Mouse (Mus musculus): ENCODE results near the gene Snx25. TPM values are rescaled to one million over a fixed set of nuclear protein-coding genes. Genes with fewer than 3 reads are reported as not detected.

Gene Snx25
- total RNA-seq (2021), result 10 to 100 TPM; 51.0 to 52.5 TPM
- long read RNA-seq, transcript Snx25-203 (19 exons, 3,445 nt), result major isoform, 27 of 70 reads
- long read RNA-seq, partial matches to known transcripts, result 14 of 70 reads
- long read RNA-seq, other reads (novel, unspliced or antisense), result 29 of 70 reads

DNA sequence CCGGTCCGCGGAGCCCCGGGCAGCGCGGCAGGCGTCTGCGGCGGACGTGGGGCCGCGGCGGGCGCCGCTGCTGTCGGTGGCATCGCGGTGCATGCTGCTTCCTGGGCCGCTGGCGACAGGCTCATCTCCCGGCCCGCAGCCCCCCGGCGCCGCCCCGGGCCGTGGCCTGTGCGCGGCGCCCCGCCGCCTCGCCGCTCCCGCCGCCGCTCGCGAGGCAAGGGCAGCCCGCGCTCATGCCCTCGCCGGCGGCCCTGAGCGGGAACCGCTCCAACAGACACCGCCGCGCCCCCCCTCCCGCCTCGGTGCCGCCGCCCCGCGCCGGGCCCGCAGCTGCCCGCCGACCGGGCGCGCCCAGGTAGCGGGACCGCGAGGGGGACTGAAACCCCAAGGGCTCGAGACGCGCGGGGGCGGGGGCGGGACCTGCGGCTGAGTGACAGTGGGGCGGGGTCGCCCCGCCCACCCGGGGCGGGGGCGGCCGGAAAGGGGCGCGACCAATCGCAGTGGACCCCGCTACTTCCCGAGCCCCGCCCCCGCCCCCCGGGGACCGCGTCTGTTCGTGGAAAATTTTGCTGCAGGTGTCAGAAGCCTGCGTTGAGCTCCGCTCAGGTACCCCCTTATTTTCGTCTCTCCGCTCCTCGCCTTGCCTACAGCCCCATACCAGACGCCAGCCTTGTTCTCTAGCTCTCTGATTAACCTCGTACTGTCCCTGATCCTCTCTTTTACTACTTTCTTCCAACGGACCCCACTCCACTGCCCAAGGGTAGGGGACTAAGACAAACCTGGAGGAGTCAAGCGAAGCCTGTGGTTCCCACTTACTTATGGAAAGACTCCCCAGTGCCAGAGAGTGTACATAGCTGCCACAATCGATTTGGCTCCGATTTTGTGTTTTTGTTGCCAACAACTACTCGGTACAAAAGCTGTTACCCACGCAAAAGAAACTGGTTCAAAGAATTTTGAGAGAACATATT, at the start of gene Snx25:
TSS of gene Snx25 (minus strand) at position 96 of the 968 bp plus-strand sequence.
- DNase-seq (ENCODE audit: low spot score in 2 of 2), result peak; percentile 81 to 88

DNA sequence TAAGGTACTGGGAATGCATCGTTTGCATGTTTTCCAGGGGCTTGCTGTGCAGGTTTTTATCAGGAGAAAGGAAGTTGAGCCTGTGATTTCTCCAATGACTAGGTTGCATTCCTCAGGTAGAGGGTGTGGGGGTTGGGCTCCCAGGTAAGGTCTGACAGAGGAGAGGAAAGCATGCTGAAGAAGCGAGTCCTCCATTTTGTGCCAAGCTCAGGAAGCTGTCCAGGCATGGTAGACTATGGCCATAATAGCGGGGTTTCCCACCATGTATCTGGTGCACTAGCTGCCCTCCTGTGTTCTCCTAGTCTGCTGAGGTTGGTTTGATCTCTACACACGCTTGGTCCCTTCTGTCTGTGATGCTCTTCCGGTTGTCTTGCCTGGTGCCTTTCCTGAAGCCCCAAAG, 45.7 kb upstream of the Snx25 start:
- DNase-seq (ENCODE audit: low spot score in 2 of 2), result no peak

GRCm38 (mm10) chr8:46196877-46197276, 44.9 kb upstream of the Snx25 start:
- DNase-seq (ENCODE audit: low spot score in 2 of 2), result no peak

DNA sequence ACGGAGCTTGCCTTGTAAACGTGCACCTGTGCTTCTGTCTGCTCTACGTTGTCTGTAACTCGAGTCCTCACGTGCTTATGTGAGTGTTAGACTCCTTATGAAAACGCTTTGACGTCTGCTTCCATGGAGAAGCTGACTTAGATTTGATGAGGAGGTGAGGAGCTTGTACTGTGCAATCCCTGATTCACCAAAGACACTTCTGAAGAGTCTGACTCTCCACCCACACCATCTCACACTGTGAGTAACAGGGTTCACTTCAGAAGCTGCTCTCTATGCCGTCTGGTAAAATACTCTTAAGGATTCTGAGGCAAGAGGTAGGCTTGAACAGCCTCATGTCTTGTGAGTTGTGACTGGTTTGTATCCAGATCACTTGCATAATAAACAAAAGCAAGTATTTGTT, 41.1 kb upstream of the Snx25 start:
- DNase-seq (ENCODE audit: low spot score in 2 of 2), result no peak

- peak; percentile 70 to 74 for DNase-seq (ENCODE audit: low spot score in 2 of 2)
These were observed 33.4 kb upstream of the Snx25 start for GRCm38 (mm10) chr8:46185361-46185760.

GRCm38 (mm10) chr8:46180136-46180535, 28.2 kb upstream of the Snx25 start:
- no peak for DNase-seq (ENCODE audit: low spot score in 2 of 2)

DNA sequence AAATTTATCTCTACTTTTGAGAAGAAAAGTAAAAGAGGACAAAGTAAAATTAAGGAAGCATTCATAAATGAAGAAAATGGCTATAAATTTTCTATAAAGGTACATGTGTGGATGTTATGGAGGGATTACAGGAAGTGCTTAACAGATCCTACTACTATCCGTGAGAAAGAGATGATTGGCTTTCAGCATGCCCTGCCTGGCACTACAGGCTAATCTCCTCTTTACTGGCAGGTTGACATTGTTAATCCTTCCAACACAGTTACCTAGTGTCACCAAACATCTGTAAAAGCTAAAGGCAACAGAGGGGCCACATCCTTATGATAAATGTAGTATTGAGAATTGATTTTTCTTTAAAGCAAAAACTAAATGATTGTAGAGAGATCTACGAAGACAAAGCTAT, 21.7 kb upstream of the Snx25 start:
- DNase-seq (ENCODE audit: low spot score in 2 of 2), result no peak

GRCm38 (mm10) chr8:46163870-46164190, 11.9 kb upstream of the Snx25 start:
- DNase-seq (ENCODE audit: low spot score in 2 of 2), result no peak

- DNase-seq (ENCODE audit: low spot score in 2 of 2), result peak; percentile 96 to 97
These were observed 11.3 kb upstream of the Snx25 start for GRCm38 (mm10) chr8:46162953-46163869.

DNA sequence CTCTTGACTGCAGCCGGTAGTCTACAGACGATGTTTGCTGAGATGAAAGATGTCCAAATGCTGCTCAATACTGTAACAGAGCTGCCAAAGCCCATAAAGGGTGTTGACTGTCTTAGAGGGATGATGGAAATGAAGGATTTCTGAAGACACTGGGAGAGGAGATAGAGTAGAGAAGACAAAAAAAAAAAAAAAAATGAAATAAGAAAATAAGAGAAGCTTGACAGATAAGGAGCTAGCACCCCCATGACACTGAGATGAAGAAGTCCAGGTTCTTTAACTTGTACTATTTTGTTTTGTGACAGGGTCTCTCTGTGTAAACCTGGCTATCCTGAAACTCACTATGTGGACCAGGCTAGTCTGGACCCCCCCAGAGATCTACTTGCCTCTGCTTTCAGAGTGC, 1.1 kb upstream of the Snx25 start:
- no peak for DNase-seq (ENCODE audit: low spot score in 2 of 2)

- peak; percentile 60 to 63 for DNase-seq (ENCODE audit: low spot score in 2 of 2)
These were observed 527 bp downstream of the Snx25 start, which contains the start of gene Cfap97 for GRCm38 (mm10) chr8:46151202-46152062. Cfap97 (plus strand) TSS chr8:46151771.

GRCm38 (mm10) chr8:46149782-46150181, 2.2 kb downstream of the Snx25 start:
- DNase-seq (ENCODE audit: low spot score in 2 of 2), result no peak

DNA sequence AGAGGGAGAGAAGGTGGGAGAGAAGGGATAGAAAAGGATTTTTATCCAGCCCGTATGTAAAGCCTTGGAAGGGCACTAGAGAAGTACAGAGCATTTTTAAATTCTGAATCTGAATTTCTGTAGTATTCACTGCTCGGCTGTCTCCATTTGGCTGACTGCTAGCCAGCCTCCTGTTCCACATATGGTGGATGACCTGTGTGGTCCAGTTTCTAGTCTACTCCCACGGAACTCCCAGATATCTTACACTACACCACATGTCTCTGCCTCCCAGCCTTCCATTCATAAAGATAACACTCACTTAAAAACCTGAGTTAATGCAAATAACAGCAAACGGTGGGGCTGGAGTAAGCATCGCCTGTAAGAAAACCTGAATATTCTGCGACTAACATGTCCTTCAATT, 2.7 kb downstream of the Snx25 start:
- DNase-seq (ENCODE audit: low spot score in 2 of 2), result no peak

DNA sequence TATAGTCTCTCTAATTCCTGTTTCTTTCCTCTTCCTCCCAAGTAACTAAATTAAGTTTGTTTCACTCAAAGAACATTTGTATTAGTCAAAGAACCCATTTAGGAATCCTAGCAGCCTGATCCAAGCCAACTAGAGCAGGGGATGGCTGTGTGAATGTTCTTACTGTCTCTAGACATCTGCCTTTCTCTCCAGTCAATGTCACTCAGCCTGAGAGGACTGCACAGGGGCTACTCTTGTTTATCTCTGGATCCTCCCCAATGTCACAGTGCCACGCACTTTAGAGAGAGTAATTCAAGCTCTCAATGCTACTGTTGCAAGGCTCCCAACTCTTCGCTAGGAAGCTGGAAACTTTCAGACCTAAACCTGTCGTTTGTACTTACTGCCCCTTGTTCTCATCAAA, 5.8 kb downstream of the Snx25 start:
- DNase-seq (ENCODE audit: low spot score in 2 of 2), result no peak

GRCm38 (mm10) chr8:46143924-46144323, 8.0 kb downstream of the Snx25 start:
- no peak for DNase-seq (ENCODE audit: low spot score in 2 of 2)

GRCm38 (mm10) chr8:46143470-46143869, 8.5 kb downstream of the Snx25 start:
- DNase-seq (ENCODE audit: low spot score in 2 of 2), result no peak

- no peak for DNase-seq (ENCODE audit: low spot score in 2 of 2)
These were observed 9.4 kb downstream of the Snx25 start for GRCm38 (mm10) chr8:46142498-46143081.

DNA sequence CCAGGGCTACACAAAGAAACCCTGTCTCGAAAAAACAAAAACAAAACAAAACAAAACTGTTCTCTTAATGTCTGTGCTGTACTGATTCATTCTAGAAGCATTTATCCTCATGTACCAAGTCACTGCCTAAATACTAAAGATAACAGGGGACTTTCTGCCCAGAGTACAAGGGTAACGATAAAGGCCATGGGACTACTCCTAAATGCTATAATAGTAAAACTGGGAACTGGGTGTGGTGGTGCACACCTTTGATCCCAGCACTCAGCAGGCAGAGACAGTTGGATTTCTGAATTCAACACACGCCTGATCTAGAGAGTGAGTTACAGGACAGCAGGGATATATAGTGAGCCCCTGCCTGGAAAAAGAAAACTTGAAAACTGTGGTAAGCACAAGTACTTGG, 10.3 kb downstream of the Snx25 start:
- DNase-seq (ENCODE audit: low spot score in 2 of 2), result no peak

DNA sequence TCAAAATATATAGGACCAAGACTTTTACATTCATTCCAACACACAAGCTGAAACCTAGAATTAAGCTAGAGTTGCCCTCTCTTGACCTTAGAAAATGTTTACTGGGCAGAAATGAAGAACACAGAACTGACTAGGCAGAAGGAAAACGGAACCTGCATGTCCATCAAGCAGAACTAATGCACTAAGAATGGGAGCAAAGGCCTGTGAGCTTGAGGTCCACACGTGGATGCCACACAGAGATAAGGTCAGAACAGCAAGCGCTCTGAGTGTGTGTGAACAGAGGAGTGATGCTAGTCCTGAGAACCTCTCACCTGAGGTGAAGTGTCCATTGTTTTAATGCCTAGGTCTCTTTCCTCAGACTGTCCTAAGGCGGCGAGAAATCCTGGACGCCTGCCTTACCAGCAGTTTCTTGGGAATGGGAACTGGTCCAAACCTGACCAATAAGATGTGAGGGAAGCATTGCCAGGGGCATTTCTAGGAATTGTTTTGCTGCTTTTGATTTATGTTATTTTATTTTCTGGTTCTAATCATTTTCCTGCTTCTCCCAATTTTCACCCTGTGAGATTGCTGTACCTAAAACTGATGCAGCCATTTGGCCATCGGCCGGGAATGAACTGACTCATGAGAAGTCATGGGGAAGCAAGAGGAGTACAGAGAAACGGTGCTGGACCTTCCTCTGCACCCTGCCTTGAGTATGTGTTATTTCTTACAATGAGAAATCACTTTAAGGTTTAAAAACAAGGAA, 11.4 kb downstream of the Snx25 start:
- no peak for DNase-seq (ENCODE audit: low spot score in 2 of 2)

Data from layer of hippocampus, postnatal 10 days (tissue).